Mouse (Mus musculus): ENCODE results near the gene Taf10.
A peak's percentile ranks its signal among the peaks of the same experiment; 100 is the strongest.

Taf10 gene

GRCm38 (mm10) chr7:105726144-105726979 is 17.8 kb downstream of the Taf10 start:
- peak; percentile 67 for TF ChIP-seq CTCF (conservative IDR thresholded peaks at IDR 0.05; ENCODE audit: low read length)
- TF ChIP-seq POU5F1 (IDR thresholded peaks at IDR 0.05; ENCODE audit: borderline replicate concordance, low read length), result no peak
- Histone ChIP-seq H3K4me3 (replicated peaks; ENCODE audit: low read length) (no peak overlapping the region), H3K4me1 (replicated peaks; ENCODE audit: low read depth, low read length) (peaks cover 5% of the 10 kb centered on the region; the same call in 1 of the 2 replicates), H3K9me3 (ENCODE audit: low read length) (no peaks in the 10 kb centered on the region), H3K36me3 (ENCODE audit: insufficient read depth, low read length) (peaks cover 33% of the 10 kb centered on the region), H3K27me3 (ENCODE audit: insufficient read depth, low read length) (0 out of 2 replicates have a peak, but pooled peaks cover under 1% of the 10 kb centered on the region)

GRCm38 (mm10) chr7:105721916-105722315 is 22.2 kb downstream of the Taf10 start:
- TF ChIP-seq NANOG (IDR thresholded peaks at IDR 0.05; ENCODE audit: borderline replicate concordance, low read length), result no peak
- TF ChIP-seq CTCF (conservative IDR thresholded peaks at IDR 0.05; ENCODE audit: low read length), result no peak
- no peak for TF ChIP-seq POU5F1 (IDR thresholded peaks at IDR 0.05; ENCODE audit: borderline replicate concordance, low read length)
- H3K9me3 ChIP-seq (ENCODE audit: low read length), result no peaks in the 10 kb centered on the region
- no peaks in the 10 kb centered on the region for H3K36me3 ChIP-seq (ENCODE audit: insufficient read depth, low read length)
- H3K4me1 ChIP-seq (replicated peaks; ENCODE audit: low read depth, low read length), result peaks cover 14% of the 10 kb centered on the region; the same call in 1 of the 2 replicates
- H3K27me3 ChIP-seq (ENCODE audit: insufficient read depth, low read length), result peaks cover 9% of the 10 kb centered on the region; the same call in 1 of the 2 replicates
- no peak overlapping the region for H3K4me3 ChIP-seq (replicated peaks; ENCODE audit: low read length)

- TF ChIP-seq POU5F1 (IDR thresholded peaks at IDR 0.05; ENCODE audit: borderline replicate concordance, low read length) (no peak), CTCF (conservative IDR thresholded peaks at IDR 0.05; ENCODE audit: low read length) (peak; percentile 40), NANOG (IDR thresholded peaks at IDR 0.05; ENCODE audit: borderline replicate concordance, low read length) (no peak)
- H3K27me3 ChIP-seq (ENCODE audit: insufficient read depth, low read length), result peaks cover 4% of the 10 kb centered on the region; the same call in 1 of the 2 replicates
- H3K4me1 ChIP-seq (replicated peaks; ENCODE audit: low read depth, low read length), result peaks cover under 1% of the 10 kb centered on the region; the same call in 1 of the 2 replicates
- H3K4me3 ChIP-seq (replicated peaks; ENCODE audit: low read length), result no peak overlapping the region
- no peaks in the 10 kb centered on the region for H3K9me3 ChIP-seq (ENCODE audit: low read length)
- H3K36me3 ChIP-seq (ENCODE audit: insufficient read depth, low read length), result no peaks in the 10 kb centered on the region
Measured at GRCm38 (mm10) chr7:105715366-105715765, 28.8 kb downstream of the Taf10 start.

GRCm38 (mm10) chr7:105708733-105709132 is 35.4 kb downstream of the Taf10 start:
- no peaks in the 10 kb centered on the region for H3K36me3 ChIP-seq (ENCODE audit: insufficient read depth, low read length)
- peaks cover 6% of the 10 kb centered on the region; the same call in 1 of the 2 replicates for H3K27me3 ChIP-seq (ENCODE audit: insufficient read depth, low read length)
- no peak overlapping the region for H3K4me3 ChIP-seq (replicated peaks; ENCODE audit: low read length)
- TF ChIP-seq CTCF (conservative IDR thresholded peaks at IDR 0.05; ENCODE audit: low read length) (no peak), POU5F1 (IDR thresholded peaks at IDR 0.05; ENCODE audit: borderline replicate concordance, low read length) (no peak), NANOG (IDR thresholded peaks at IDR 0.05; ENCODE audit: borderline replicate concordance, low read length) (no peak)
- H3K9me3 ChIP-seq (ENCODE audit: low read length), result no peaks in the 10 kb centered on the region
- no peaks in the 10 kb centered on the region for H3K4me1 ChIP-seq (replicated peaks; ENCODE audit: low read depth, low read length)

- H3K27me3 ChIP-seq (ENCODE audit: insufficient read depth, low read length), result peaks cover 7% of the 10 kb centered on the region; the same call in 1 of the 2 replicates
- H3K4me1 ChIP-seq (replicated peaks; ENCODE audit: low read depth, low read length), result peaks cover 3% of the 10 kb centered on the region; the same call in 1 of the 2 replicates
- H3K9me3 ChIP-seq (ENCODE audit: low read length), result no peaks in the 10 kb centered on the region; the same call in 1 of the 2 replicates
- no peak overlapping the region for H3K4me3 ChIP-seq (replicated peaks; ENCODE audit: low read length)
- no peaks in the 10 kb centered on the region for H3K36me3 ChIP-seq (ENCODE audit: insufficient read depth, low read length)
- TF ChIP-seq POU5F1 (IDR thresholded peaks at IDR 0.05; ENCODE audit: borderline replicate concordance, low read length), result no peak
- TF ChIP-seq NANOG (IDR thresholded peaks at IDR 0.05; ENCODE audit: borderline replicate concordance, low read length), result no peak
- TF ChIP-seq CTCF (conservative IDR thresholded peaks at IDR 0.05; ENCODE audit: low read length), result no peak
Measured at GRCm38 (mm10) chr7:105703816-105704215, 40.3 kb downstream of the Taf10 start.

- no peak for TF ChIP-seq POU5F1 (IDR thresholded peaks at IDR 0.05; ENCODE audit: borderline replicate concordance, low read length)
- no peak for TF ChIP-seq NANOG (IDR thresholded peaks at IDR 0.05; ENCODE audit: borderline replicate concordance, low read length)
- H3K27me3 ChIP-seq (ENCODE audit: insufficient read depth, low read length), result peaks cover 7% of the 10 kb centered on the region; the same call in 1 of the 2 replicates
- H3K9me3 ChIP-seq (ENCODE audit: low read length), result no peaks in the 10 kb centered on the region; the same call in 1 of the 2 replicates
- H3K4me3 ChIP-seq (replicated peaks; ENCODE audit: low read length), result peak overlapping the region; percentile 11; the same call in 1 of the 2 replicates
- H3K4me1 ChIP-seq (replicated peaks; ENCODE audit: low read depth, low read length), result peaks cover 3% of the 10 kb centered on the region; the same call in 1 of the 2 replicates
- H3K36me3 ChIP-seq (ENCODE audit: insufficient read depth, low read length), result no peaks in the 10 kb centered on the region
Measured at GRCm38 (mm10) chr7:105703184-105703583, 41.0 kb downstream of the Taf10 start.

GRCm38 (mm10) chr7:105690875-105691274 is 53.3 kb downstream of the Taf10 start:
- H3K4me3 ChIP-seq (replicated peaks; ENCODE audit: low read length), result no peak overlapping the region
- no peaks in the 10 kb centered on the region for H3K9me3 ChIP-seq (ENCODE audit: low read length)
- no peaks in the 10 kb centered on the region for H3K36me3 ChIP-seq (ENCODE audit: insufficient read depth, low read length)
- H3K27me3 ChIP-seq (ENCODE audit: insufficient read depth, low read length), result peaks cover 16% of the 10 kb centered on the region
- TF ChIP-seq NANOG (IDR thresholded peaks at IDR 0.05; ENCODE audit: borderline replicate concordance, low read length), result no peak
- peaks cover 5% of the 10 kb centered on the region for H3K4me1 ChIP-seq (replicated peaks; ENCODE audit: low read depth, low read length)

Data from E14TG2a.4 (cell line).